ENCODE assay signal across 25 mouse cellular contexts in genomic region chr11:24300351-24300750, GRCm38 (mm10).
"Had no signal": no experiment of that assay in that cellular context is flagged by ENCODE, and none has a peak within 500 bp of the region (broad histone marks: within the 10 kb centered on the region; RNA-seq: fewer than 3 reads in every experiment).

No protein-coding gene starts in this region.

- H3K36me3 ChIP-seq: heart, embryonic 13.5 days; heart, embryonic 15.5 days; hindbrain, embryonic 13.5 days; intestine, embryonic 15.5 days; kidney, embryonic 15.5 days; liver, embryonic 13.5 days; liver, embryonic 15.5 days had no signal

- H3K4me3 ChIP-seq: gastrocnemius, adult 2 months; heart, adult 2 months; heart, embryonic 13.5 days; heart, embryonic 15.5 days; hindbrain, embryonic 13.5 days; intestine, embryonic 15.5 days; kidney, embryonic 15.5 days; liver, embryonic 13.5 days; liver, embryonic 15.5 days had no signal

- H3K4me2 ChIP-seq: heart, embryonic 11.5 days; heart, embryonic 13.5 days; heart, embryonic 15.5 days; hindbrain, embryonic 13.5 days; intestine, embryonic 15.5 days; kidney, embryonic 15.5 days; liver, embryonic 11.5 days; liver, embryonic 13.5 days; liver, embryonic 15.5 days had no signal

- H3K27me3 ChIP-seq: heart, embryonic 13.5 days; heart, embryonic 15.5 days; hindbrain, embryonic 13.5 days; intestine, embryonic 15.5 days; liver, embryonic 13.5 days had no signal

- H3K9me3 ChIP-seq: heart, embryonic 13.5 days; heart, embryonic 15.5 days; hindbrain, embryonic 13.5 days; intestine, embryonic 15.5 days; kidney, embryonic 15.5 days; liver, embryonic 13.5 days; liver, embryonic 15.5 days had no signal

- H3K4me1 ChIP-seq: liver, embryonic 15.5 days had no signal

- H3K27ac ChIP-seq: gastrocnemius, adult 2 months; heart, adult 2 months; heart, embryonic 13.5 days; heart, embryonic 15.5 days; hindbrain, embryonic 13.5 days; intestine, embryonic 15.5 days; kidney, embryonic 15.5 days; kidney, postnatal 0 days; liver, embryonic 13.5 days; liver, embryonic 15.5 days had no signal

- DNase-seq: gastrocnemius, adult 2 months; gastrocnemius, postnatal 10 days; gastrocnemius, postnatal 25 days; heart, adult 2 months; heart, postnatal 4 days; kidney, adult 18-20 months; kidney, adult 8-10 months; kidney, postnatal 14 days; kidney, postnatal 36 days; layer of hippocampus, postnatal 36 days; left cerebral cortex, postnatal 4 days; liver; liver, embryonic 13.5 days had no signal

- H3K9ac ChIP-seq: heart, embryonic 13.5 days; heart, embryonic 15.5 days; hindbrain, embryonic 13.5 days; intestine, embryonic 15.5 days; kidney, embryonic 15.5 days; liver, embryonic 13.5 days; liver, embryonic 15.5 days had no signal

- ATAC-seq: hindbrain, embryonic 16.5 days; inflammation-experienced regulatory T-cells, adult 6 months; intestine, embryonic 15.5 days; intestine, postnatal 0 days had no signal
